Mouse (Mus musculus) gonadal fat pad, adult 2 months (tissue): ENCODE measurements around the gene Diras2. TPM values are rescaled to one million over a fixed set of nuclear protein-coding genes. Genes with fewer than 3 reads are reported as not detected.

Experiments used
- DNase-seq: peaks from one replicate; pipeline ENCODE4 v3.0.0-alpha.2; 2012; ENCODE audit warnings: low read depth
- polyA plus RNA-seq: library from polyadenylated mRNA; depleted of rRNA; stranded (reverse); fragments of >200 nt; gene quantifications from 2 replicates; pipeline ENCODE4 v1.2.3, GENCODE M21; 2012; rRNA removed

The Diras2 gene
- polyA plus RNA-seq, 1 experiment = 1.3 TPM

DNA sequence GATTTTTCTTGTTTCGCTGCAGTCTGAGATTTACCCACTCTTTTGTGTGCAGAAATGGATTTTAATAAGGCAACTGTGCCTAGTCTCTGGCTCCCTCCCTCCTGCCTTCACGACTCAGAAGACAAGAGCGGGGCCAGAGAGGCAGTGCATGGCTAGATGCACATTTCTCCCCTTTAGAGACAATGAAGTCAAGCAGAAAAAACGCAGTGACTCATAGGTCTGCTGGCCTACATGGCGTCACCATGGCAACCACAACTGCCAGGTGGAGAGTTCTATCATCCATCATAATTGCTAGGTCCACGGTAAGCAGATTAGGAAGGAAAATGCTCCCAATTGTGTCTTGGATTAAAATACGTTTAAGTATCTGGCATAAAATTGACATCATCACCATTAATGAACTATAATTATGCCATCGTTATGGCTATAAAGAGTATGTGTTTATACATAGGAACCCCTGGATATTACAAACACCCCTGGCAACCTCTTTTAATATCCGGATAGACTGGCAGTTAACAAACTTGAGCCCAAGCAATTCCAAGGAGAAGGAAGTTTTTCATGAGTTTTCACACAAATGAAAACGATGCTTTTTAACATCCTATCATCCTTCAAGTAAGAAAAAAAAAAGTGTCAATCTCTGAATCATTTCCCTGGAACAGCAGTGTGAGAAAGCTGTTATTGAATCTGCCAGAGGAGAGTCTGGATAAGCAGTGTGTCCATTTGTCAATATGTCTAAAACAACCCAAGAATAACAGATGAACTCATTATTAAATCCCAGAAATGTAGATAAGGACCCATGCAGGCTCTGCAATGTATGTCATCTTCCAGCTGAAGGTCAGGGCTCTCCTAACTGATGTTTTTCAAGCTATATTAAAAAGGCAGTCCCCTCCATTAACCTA is 61.0 kb downstream of the Diras2 start:
- no peak for DNase-seq

DNA sequence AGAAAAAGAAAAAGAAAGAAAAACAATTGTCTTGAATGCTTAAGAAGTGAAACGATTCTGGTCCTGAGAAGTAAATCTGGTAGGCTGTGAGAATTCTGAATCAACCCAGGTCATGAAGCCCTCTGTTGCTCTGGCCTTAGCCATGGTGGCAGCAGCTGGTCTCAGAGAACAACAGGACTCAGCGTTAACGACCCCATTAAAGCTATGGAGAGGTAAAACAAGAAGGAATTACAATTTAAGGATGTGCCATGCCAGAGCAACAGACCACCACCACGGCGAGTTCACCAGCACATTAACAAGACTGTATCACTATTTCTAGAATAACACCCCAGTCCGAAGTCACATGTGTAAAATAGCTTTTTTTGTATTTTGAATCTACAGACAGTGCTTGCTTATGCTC is 65.9 kb downstream of the Diras2 start:
- no peak for DNase-seq

DNA sequence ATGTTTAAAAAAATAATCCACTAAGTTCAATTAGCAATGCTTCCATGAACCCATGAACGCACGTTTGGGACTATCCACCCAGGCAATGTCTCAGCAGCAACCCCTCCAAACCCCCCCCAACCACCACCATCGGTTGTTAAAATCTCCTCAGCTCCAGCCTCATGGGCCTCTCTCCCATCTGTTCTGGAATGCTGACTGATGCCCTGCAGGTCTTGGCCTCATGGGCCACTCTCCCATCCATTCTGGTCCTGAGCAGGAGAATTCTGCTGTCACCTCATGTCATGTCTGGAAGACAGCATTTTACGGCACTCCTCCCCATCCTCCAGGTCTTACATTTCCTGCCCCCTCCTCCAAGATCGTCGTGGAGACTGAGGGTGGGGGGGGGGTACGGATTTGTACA is 71.1 kb downstream of the Diras2 start:
- no peak for DNase-seq

DNA sequence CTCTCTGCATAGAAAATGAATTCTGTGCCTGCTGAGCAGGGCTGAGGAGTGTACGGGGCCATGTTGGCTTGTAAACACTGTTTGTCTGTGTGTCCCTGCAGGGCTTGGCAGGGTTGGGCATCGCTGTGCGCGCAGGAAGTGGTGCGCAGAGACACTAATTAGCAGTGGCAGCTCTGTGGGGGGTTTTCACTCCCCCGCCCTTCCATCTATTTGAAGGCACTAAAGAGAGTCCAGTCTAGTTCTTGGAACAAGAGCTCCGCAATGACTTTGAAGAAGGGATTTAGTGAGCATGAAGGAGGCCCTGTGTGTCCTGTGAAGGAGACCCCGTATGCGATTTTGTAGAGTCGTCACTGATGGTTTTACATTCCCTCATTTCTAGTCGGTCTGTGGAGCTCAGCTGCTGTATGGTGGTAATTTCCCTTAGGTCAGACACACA is 73.2 kb downstream of the Diras2 start:
- DNase-seq = no peak

DNA sequence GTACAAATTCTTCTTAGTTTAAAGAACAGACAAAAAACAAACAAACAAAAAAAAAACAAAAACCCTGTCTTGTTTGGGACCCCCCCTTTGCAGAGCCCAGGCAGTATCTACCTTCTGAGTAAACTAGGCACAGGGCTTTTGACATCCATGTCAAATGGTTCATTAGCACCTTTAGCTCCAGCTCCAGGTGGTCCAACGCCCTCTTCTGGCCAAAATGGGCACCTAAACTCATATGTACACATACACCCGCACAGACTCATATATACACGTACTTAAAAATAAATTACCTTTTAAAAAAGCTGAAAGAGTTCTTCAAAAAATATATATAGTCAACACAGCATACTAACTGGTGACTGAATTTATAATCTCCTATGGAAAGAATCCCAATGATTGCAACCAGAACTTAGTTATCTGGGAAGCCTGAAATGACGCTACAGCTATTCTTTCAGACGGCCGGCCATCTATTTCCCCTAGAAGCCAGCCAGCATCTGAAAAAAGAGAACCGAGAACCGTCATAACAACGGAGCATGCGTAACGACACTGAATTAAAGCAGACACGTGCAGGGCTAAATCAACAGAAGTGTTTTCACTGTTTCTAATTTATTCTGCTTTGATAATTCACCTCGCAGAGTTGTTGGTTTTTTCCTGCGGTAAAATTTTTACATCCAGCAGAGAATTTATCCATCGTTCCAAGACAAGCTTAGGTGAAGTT is 73.7 kb downstream of the Diras2 start:
- no peak for DNase-seq

DNA sequence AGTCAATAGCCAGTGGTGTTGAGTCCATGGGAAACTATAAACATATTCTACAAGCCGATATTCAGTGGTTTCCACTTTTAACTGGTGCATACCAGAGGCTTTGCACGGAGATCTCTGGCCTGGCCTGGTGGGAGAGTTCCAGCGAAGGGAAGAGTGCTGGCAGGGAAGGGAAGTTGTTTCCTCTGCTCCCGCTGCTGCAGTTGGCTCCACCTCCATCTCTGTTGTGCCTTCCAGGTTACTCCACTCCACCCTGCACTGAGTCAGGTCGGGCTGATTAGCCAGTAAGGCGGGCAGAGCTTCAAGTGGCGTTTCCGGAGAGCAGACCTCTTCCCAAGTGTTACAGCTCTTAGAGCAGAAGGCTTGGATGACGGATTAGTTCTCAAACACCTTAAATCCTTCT is 75.8 kb downstream of the Diras2 start:
- no peak for DNase-seq

DNA sequence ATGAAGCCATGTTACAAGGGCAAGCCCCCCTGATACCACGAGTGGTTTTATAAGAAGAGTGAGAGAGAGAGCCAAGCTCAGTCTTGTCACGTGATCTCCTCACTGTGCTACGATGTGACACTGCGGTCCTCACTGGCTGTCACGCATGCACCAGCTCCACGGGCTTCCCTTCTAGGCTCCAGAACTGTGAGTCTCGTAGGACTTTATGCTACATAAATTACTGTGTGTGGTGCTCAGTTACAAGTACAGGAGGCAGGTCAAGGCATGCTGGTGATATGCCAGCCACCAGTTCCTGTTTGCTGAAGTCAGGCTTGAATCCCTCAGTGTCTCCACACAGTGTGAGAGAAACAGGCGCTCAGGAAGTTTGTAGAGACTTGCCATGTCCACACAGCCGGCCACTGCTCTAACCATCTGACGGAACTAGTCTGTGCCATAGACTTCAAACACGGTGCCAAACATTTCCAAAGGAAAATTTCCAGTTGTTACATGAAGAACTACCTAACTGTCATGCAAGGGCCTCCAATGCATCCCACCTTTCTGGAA is 76.3 kb downstream of the Diras2 start:
- no peak for DNase-seq

Other genes with a start within 250 kb of the Diras2 start
- gene Syk, start 51.9 kb upstream of the Diras2 start, polyA plus RNA-seq = 23.1 and 33.4 TPM in 2 replicates